Mouse (Mus musculus) heart, adult 18-20 months (tissue): ENCODE measurements at regions not wholly inside any gene's neighbourhood (a gene's known extent, or its start where the extent isn't known, plus 50 kb on each side); places are given as distances from the start of the nearest gene placed in this dataset.

Source experiments
- DNase-seq, 2 experiments: peaks; one replicate each; pipeline ENCODE4 v3.0.0; 2021 to 2022; ENCODE audit warnings: mixed read lengths in 1 of 2

DNA sequence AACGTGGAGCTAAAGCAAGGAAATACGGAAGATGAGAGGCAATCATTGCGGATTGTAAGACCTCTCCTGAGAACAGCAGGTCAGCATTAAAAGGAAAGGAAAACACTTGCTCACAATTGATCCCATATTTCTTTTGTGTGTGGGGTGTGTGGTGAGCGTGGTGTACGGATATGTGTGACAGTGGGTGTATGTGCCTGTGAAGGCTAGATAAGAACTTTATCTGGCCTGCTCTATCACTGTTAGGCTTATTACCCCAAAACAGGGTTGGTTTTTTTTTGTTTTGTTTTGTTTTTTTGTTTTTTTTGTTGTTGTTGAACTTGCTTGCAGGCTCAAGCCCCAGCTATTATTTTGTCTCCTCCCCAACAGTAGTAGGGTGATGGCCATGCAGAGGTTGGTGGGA, 102.5 kb downstream of the Uchl5 start:
- no peak for DNase-seq

DNA sequence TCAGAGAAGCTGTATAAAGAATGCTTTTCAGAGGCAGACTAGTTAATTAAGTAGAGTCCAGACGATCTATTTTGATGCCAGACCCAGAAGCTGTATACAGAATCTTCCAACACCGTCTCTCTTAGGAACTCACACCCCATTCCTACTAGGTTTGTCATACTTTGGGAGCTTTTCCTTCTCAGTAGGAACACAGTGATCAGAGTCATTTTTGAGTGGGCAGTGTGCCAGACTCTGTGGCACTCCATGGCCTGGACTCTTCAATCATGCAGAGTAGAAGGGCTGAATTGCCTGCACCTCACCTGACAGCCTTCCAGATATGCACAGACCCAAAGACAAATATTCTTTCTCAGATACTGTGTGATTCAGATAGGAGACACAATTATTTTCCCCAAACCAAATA, 101.2 kb downstream of the Uchl5 start:
- DNase-seq = peak; percentile 7 to 15

DNA sequence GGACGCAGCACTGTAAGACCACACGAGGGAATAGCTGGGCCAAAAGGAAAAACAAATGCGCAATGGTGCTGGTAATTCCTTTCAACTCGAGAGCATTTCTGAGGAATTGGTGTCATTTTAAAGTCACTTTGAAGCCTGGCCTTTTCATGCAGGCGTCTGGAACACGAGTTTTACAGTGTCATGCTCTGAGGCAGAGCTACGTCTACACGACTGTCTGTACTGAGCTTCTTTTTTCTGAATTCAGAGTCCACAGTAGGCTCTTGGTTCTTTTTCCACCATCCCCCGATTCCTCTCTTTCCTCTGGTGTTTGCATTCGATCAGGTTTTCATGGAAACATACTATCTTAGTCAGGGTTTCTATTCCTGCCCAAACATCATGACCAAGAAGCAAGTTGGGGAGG, 83.2 kb downstream of the Uchl5 start:
- no peak for DNase-seq

DNA sequence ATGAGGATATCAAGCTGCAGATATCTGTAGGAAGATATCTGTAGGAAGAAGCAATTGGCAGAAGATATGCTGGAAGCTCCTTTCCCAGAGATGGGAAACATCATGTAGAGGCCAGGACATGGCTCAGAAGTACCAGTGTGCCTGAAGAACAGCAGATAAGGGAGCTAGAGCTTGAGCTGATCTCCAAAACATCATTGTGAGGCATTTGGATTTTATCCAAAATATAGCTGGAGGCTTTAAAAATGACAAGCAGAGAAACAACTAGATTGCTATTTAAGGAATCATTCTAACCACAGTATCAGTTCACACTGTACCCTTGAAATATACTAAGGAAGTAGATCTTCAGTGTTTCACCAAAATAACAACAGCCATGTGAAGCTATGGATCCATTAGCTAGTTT, 81.5 kb downstream of the Uchl5 start:
- no peak for DNase-seq
